Mouse (Mus musculus): ENCODE data around the gene Tpcn1. TPM values are rescaled to one million over a fixed set of nuclear protein-coding genes. Genes with fewer than 3 reads are reported as not detected.

Tpcn1 gene
- 9.7 TPM for polyA plus RNA-seq (2014; fragmentation: Illumina TruSeq; extraction: RNeasy Lipid Tissue Mini Kit (QIAGEN cat#74804); ENCODE audit: low read depth, low replicate concordance)

GRCm38 (mm10) chr5:120588569-120589094, at the start of gene Tpcn1, which contains the start of gene Iqcd:
Gene Tpcn1, minus strand, starts transcription at chr5:120588673.
Gene Iqcd, plus strand, starts transcription at chr5:120589016.

DNA sequence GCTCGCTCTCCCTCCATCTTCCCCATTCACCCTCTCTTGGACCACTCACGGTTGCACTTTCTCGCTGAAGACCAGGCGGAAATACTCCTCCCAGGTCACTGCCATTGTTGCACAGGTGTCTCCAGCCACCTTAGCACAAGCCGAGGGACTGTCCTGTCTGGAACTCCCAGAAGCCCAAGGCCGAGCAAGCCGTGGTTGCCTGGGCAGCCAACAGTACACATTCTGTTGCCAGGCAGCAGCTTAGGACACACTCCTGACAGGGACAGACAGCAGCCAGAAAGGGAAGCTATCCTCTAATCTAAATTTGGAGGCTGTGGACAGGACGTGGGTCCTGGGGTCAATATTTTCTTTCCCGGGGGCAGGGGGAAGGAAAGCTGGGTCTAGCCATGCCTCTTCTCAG, 45.7 kb upstream of the Tpcn1 start, which contains the start of gene Cfap73:
Gene Cfap73, minus strand, starts transcription at position 105 of the 400 bp plus-strand sequence.

GRCm38 (mm10) chr5:120612442-120612821, 24.0 kb upstream of the Tpcn1 start, which contains the start of the genes Rita1 and Ddx54:
Gene Rita1, minus strand, starts transcription at chr5:120612589.
Gene Ddx54, plus strand, starts transcription at chr5:120612739.

DNA sequence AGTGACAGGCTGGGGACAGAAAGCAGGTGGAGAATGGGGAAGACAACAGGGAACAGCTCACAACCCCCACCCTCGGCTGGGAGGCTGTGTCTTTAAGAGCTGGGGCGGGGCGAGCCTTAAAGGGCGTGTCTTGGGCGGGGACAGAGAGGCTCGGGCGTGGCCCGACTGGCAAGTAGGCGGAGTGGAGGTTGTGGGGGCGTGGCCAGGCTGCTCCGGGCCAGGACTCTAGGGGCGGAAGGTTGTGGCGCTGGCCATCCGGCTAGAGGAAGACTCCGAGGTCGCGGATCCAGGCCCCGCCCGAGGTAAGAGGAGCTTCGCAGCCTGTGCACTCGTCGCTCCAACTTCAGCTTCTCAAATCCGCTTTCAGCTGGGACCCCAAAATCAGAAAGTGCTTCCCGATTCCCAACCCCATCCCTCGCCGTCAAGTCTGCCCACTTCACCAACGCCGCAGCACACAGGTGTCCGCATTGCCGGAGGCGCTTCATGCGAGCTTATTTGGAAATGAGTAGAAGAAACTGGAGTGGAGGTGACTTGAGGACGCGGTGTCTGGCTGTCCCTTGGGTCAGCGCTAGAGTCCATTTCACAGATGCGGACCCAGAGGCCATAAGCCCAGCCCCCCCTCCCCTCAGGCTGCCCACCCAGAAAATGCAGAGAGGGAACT, 77.4 kb downstream of the Tpcn1 start, which contains the start of gene Slc8b1:
Gene Slc8b1, plus strand, starts transcription at position 187 of the 661 bp plus-strand sequence.

GRCm38 (mm10) chr5:120503144-120503795, 85.2 kb downstream of the Tpcn1 start, which contains the start of gene Plbd2:
Gene Plbd2, minus strand, starts transcription at chr5:120503625.

Other genes with a start within 250 kb of the Tpcn1 start
- gene Lhx5, start 157.0 kb downstream of the Tpcn1 start, polyA plus RNA-seq (2014; fragmentation: Illumina TruSeq; extraction: RNeasy Lipid Tissue Mini Kit (QIAGEN cat#74804); ENCODE audit: low read depth, low replicate concordance): not detected
- gene Sdsl, start 115.9 kb downstream of the Tpcn1 start, polyA plus RNA-seq (2014; fragmentation: Illumina TruSeq; extraction: RNeasy Lipid Tissue Mini Kit (QIAGEN cat#74804); ENCODE audit: low read depth, low replicate concordance): not detected
- not detected for gene Sds, start 112.1 kb downstream of the Tpcn1 start, polyA plus RNA-seq (2014; fragmentation: Illumina TruSeq; extraction: RNeasy Lipid Tissue Mini Kit (QIAGEN cat#74804); ENCODE audit: low read depth, low replicate concordance)
- gene Plbd2, start 85.0 kb downstream of the Tpcn1 start, polyA plus RNA-seq (2014; fragmentation: Illumina TruSeq; extraction: RNeasy Lipid Tissue Mini Kit (QIAGEN cat#74804); ENCODE audit: low read depth, low replicate concordance): 0.49 TPM
- gene Slc8b1, start 77.5 kb downstream of the Tpcn1 start, polyA plus RNA-seq (2014; fragmentation: Illumina TruSeq; extraction: RNeasy Lipid Tissue Mini Kit (QIAGEN cat#74804); ENCODE audit: low read depth, low replicate concordance): 0.53 TPM
- gene Iqcd, start 343 bp upstream of the Tpcn1 start, polyA plus RNA-seq (2014; fragmentation: Illumina TruSeq; extraction: RNeasy Lipid Tissue Mini Kit (QIAGEN cat#74804); ENCODE audit: low read depth, low replicate concordance): not detected
- not detected for gene Rita1, start 23.9 kb upstream of the Tpcn1 start, polyA plus RNA-seq (2014; fragmentation: Illumina TruSeq; extraction: RNeasy Lipid Tissue Mini Kit (QIAGEN cat#74804); ENCODE audit: low read depth, low replicate concordance)
- gene Ddx54, start 24.1 kb upstream of the Tpcn1 start, polyA plus RNA-seq (2014; fragmentation: Illumina TruSeq; extraction: RNeasy Lipid Tissue Mini Kit (QIAGEN cat#74804); ENCODE audit: low read depth, low replicate concordance): 0.32 TPM
- not detected for gene Cfap73, start 45.6 kb upstream of the Tpcn1 start, polyA plus RNA-seq (2014; fragmentation: Illumina TruSeq; extraction: RNeasy Lipid Tissue Mini Kit (QIAGEN cat#74804); ENCODE audit: low read depth, low replicate concordance)
- not detected for gene Rasal1, start 60.1 kb upstream of the Tpcn1 start, polyA plus RNA-seq (2014; fragmentation: Illumina TruSeq; extraction: RNeasy Lipid Tissue Mini Kit (QIAGEN cat#74804); ENCODE audit: low read depth, low replicate concordance)
- gene Dtx1, start 123.3 kb upstream of the Tpcn1 start, polyA plus RNA-seq (2014; fragmentation: Illumina TruSeq; extraction: RNeasy Lipid Tissue Mini Kit (QIAGEN cat#74804); ENCODE audit: low read depth, low replicate concordance): not detected
- gene Oas2, start 161.2 kb upstream of the Tpcn1 start, polyA plus RNA-seq (2014; fragmentation: Illumina TruSeq; extraction: RNeasy Lipid Tissue Mini Kit (QIAGEN cat#74804); ENCODE audit: low read depth, low replicate concordance): 0.57 TPM
- not detected for gene Oas3, start 189.0 kb upstream of the Tpcn1 start, polyA plus RNA-seq (2014; fragmentation: Illumina TruSeq; extraction: RNeasy Lipid Tissue Mini Kit (QIAGEN cat#74804); ENCODE audit: low read depth, low replicate concordance)
- gene Oas1e, start 206.9 kb upstream of the Tpcn1 start, polyA plus RNA-seq (2014; fragmentation: Illumina TruSeq; extraction: RNeasy Lipid Tissue Mini Kit (QIAGEN cat#74804); ENCODE audit: low read depth, low replicate concordance): not detected
- 0.73 TPM for gene Oas1c, start 223.8 kb upstream of the Tpcn1 start, polyA plus RNA-seq (2014; fragmentation: Illumina TruSeq; extraction: RNeasy Lipid Tissue Mini Kit (QIAGEN cat#74804); ENCODE audit: low read depth, low replicate concordance)

All from kidney, adult 10 weeks (tissue).